Mouse (Mus musculus) ES-E14 (cell line): ENCODE measurements around the gene Fsd1. TPM values are rescaled to one million over a fixed set of nuclear protein-coding genes. Genes with fewer than 3 reads are reported as not detected.

Source experiments
- DNase-seq: peaks from one replicate; pipeline ENCODE4 v3.0.0-alpha.2; 2013; ENCODE audit warnings: low read depth, low spot score
- H3K27ac ChIP-seq: 2 replicates; pipeline ENCODE4 v1.5.1; 2012; ENCODE audit warnings: low read depth, mild to moderate bottlenecking, low read length, moderate library complexity, mixed read lengths; ENCODE audit not compliant: poor library complexity, insufficient read depth, severe bottlenecking
- H3K36me3 ChIP-seq: 2 replicates; pipeline ENCODE4 v1.6.1; 2012; ENCODE audit warnings: mild to moderate bottlenecking, low read length, moderate library complexity, mixed read lengths; ENCODE audit not compliant: control insufficient read depth, poor library complexity, insufficient read depth, severe bottlenecking
- H3K4me1 ChIP-seq, 2 experiments: fragments of 150-350 bp in 1 of 2; sonication (generic) in 1 of 2; 2 replicates each; pipeline ENCODE4 v1.6.1; 2012; ENCODE audit warnings: low read length in 2 of 2, mild to moderate bottlenecking in 1 of 2, mixed read lengths in 1 of 2; ENCODE audit not compliant: control insufficient read depth in 2 of 2, insufficient read depth in 2 of 2, poor library complexity in 1 of 2
- H3K4me3 ChIP-seq, 2 experiments: fragments of 150-350 bp in 1 of 2; sonication (generic) in 1 of 2; 2 replicates each; pipeline ENCODE4 v1.5.1; 2012; ENCODE audit warnings: low read length in 2 of 2, low read depth in 1 of 2, mild to moderate bottlenecking in 1 of 2, mixed read lengths in 1 of 2; ENCODE audit not compliant: insufficient read depth in 1 of 2, poor library complexity in 1 of 2, severe bottlenecking in 1 of 2
- H3K9ac ChIP-seq: 2 replicates; pipeline ENCODE4 v1.6.1; 2012; ENCODE audit warnings: low read depth, mild to moderate bottlenecking, low read length, mixed read lengths; ENCODE audit not compliant: poor library complexity, insufficient read depth, severe bottlenecking
- H3K9me3 ChIP-seq: fragments of 150-350 bp; sonication (generic); 2 replicates; pipeline ENCODE4 v1.6.1; 2012; ENCODE audit warnings: low read depth, mild to moderate bottlenecking, low read length; ENCODE audit not compliant: control insufficient read depth, insufficient read depth
- CHD2 ChIP-seq: IDR thresholded peaks from 2 replicates; pipeline ENCODE4 v1.6.1; 2014; ENCODE audit warnings: mild to moderate bottlenecking, low read depth, low read length, inconsistent platforms
- HCFC1 ChIP-seq: IDR thresholded peaks from 2 replicates; pipeline ENCODE4 v1.6.1; 2012; ENCODE audit warnings: low read length, inconsistent platforms, borderline replicate concordance; ENCODE audit not compliant: insufficient read depth
- MAFK ChIP-seq: IDR thresholded peaks from 2 replicates; pipeline ENCODE4 v1.6.1; 2014; ENCODE audit warnings: mild to moderate bottlenecking, low read depth, low read length, inconsistent platforms; ENCODE audit not compliant: insufficient read depth
- ZC3H11A ChIP-seq: IDR thresholded peaks from 2 replicates; pipeline ENCODE4 v1.6.1; 2012; ENCODE audit warnings: low read depth, mild to moderate bottlenecking, inconsistent platforms, low read length, borderline replicate concordance
- ZNF384 ChIP-seq: IDR thresholded peaks from 2 replicates; pipeline ENCODE4 v1.6.1; 2012; ENCODE audit warnings: low read depth, low read length, inconsistent platforms
- in situ Hi-C, 2 experiments: fragments of 600-800 bp; cut with MboI; formaldehyde crosslinking; loops; one replicate each; pipeline ENCODE4 v1.15.1; 2025; ENCODE audit warnings: low sequenced_read_pairs in 2 of 2, inconsistent platforms in 1 of 2; ENCODE audit not compliant: unreplicated experiment in 2 of 2
- total RNA-seq: library from RNA; depleted of rRNA; stranded (reverse); fragments of 300-350 nt; gene quantifications from 2 replicates; pipeline ENCODE4 v1.2.3, GENCODE M21; 2012

Fsd1 gene
- total RNA-seq, 1 experiment = 24.2 TPM

DNA sequence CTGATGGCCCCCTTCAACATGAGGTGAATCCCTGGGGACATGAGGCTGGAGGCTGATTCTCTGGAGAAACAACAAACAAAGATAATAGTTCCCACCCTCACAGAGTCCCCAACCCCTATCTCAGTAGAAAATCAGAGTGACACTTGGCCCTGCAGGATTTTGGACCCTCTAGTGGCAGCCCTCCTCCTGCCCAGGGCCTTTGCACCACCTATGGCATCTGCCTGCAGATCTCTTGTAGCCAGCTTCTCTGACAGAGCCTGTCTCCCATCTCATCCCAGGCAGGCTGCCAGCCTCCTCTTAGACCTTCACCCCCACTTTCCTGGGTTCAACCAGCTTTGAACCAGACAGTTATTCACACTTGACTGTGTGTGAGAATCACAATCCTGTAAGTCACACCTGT, 25.5 kb upstream of the Fsd1 start:
- DNase-seq = no peak
- Histone ChIP-seq H3K9me3 (no peaks in the 10 kb centered on the region), H3K27ac (no peak overlapping the region), H3K4me1 (peaks cover 2 to 15% of the 10 kb centered on the region in 2 experiments; a peak in 3 of 4 replicates), H3K9ac (no peak overlapping the region), H3K4me3 (no peak overlapping the region), H3K36me3 (peaks cover 14% of the 10 kb centered on the region)
- in situ Hi-C loops = no loop called here
- TF ChIP-seq MAFK (no peak), ZNF384 (no peak), HCFC1 (no peak)

DNA sequence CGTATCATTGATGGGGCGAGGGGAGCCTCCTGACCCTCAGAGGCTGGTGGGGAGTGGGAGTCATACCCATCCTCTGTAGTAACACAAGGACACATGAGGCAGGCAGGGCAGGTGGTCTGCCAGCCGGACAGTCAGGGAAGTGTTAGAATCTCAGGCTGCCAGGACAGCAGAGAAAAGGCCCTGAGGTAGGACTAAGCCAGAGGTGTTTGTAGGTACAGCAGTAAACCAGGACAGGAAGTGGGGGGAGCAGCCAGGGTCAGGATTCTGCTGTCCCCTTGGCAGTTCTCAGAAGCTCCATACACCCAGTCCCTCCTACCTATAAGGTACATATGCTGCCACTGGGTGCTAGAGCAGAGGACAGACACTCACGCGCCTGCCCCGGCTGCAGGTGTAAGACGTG, 24.7 kb upstream of the Fsd1 start:
- Histone ChIP-seq H3K4me3 (no peak overlapping the region), H3K9me3 (no peaks in the 10 kb centered on the region), H3K27ac (no peak overlapping the region), H3K9ac (no peak overlapping the region), H3K36me3 (peaks cover 17% of the 10 kb centered on the region), H3K4me1 (peaks cover 2 to 12% of the 10 kb centered on the region in 2 experiments; a peak in 2 of 4 replicates)
- no peak for TF ChIP-seq HCFC1
- no peak for TF ChIP-seq CHD2
- TF ChIP-seq ZC3H11A = no peak
- TF ChIP-seq ZNF384 = no peak
- no peak for DNase-seq
- in situ Hi-C loops = no loop called here

DNA sequence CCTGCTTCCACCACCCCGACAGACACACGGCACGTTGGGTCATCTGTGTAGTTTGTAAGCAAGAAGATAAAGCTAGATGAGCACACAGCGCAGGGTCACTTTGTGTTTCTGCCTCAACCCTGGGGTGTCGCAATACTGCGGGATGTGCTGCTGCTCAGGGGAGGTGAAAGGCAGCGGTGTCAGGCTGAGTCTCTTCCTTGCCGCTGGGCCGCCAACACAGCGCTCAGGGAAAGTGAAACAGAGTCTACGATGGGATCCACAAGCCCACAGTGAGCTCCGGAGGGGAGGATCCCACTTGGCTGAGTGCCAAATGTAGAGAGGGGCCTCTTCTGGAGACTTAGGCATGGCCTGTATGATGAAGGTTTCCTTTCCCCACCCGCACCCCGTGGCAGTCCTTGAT, 23.1 kb upstream of the Fsd1 start:
- H3K9me3 ChIP-seq = no peaks in the 10 kb centered on the region
- peaks cover 2 to 10% of the 10 kb centered on the region in 2 experiments; a peak in 2 of 4 replicates for H3K4me1 ChIP-seq
- in situ Hi-C loops = no loop called here
- no peak overlapping the region for H3K9ac ChIP-seq
- H3K27ac ChIP-seq = no peak overlapping the region
- peaks cover 28% of the 10 kb centered on the region for H3K36me3 ChIP-seq
- H3K4me3 ChIP-seq = no peak overlapping the region
- TF ChIP-seq ZC3H11A = no peak
- no peak for DNase-seq

DNA sequence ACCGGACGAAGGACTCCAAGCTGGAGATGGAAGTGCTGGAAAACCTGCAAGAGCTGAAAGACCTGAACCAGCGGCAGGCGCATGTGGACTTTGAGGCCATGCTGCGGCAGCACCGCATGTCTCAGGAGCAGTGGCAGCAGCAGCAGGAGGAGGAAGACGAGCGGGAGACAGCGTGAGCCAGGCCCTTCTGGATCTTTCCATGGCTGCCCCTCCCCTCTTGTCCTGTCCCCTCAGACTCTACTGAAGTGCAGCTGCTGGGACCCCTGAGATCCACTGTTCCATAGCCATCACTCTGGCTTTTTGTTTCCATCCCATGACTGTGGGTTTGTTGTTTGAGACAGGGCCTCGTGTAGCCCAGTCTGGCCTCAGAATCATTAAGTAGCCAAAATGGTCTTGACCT, 21.8 kb upstream of the Fsd1 start:
- Histone ChIP-seq H3K9ac (no peak overlapping the region), H3K4me1 (peaks cover 1 to 10% of the 10 kb centered on the region in 2 experiments; a peak in 2 of 4 replicates), H3K36me3 (peaks cover 28% of the 10 kb centered on the region), H3K4me3 (no peak overlapping the region), H3K9me3 (no peaks in the 10 kb centered on the region), H3K27ac (no peak overlapping the region)
- in situ Hi-C loops = no loop called here
- no peak for DNase-seq
- TF ChIP-seq ZC3H11A (no peak), MAFK (no peak), ZNF384 (no peak), CHD2 (no peak), HCFC1 (no peak)

DNA sequence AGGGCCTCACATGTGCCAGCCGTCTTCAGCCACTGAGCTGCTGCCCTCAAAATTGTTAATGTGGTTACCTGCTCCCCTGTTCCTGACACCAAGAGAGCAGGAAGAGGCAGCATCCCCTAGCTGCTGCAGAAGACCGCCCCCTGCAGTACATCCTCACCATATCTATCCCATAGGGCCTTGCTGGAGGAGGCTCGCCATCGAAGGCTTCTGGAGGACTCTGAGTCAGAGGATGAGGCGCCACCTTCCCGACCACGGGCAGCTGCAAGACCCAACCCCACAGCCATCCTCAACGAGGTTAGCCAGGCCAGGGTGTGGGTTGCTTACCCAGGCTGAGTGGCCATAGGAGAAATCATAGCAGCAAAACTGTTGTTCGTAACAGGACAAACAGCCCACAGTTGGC, 21.3 kb upstream of the Fsd1 start:
- in situ Hi-C loops = no loop called here
- peaks cover 0 to 9% of the 10 kb centered on the region in 2 experiments; a peak in 2 of 4 replicates for H3K4me1 ChIP-seq
- no peak overlapping the region for H3K27ac ChIP-seq
- TF ChIP-seq ZC3H11A (no peak), HCFC1 (no peak), CHD2 (no peak), ZNF384 (no peak), MAFK (no peak)
- no peak overlapping the region for H3K9ac ChIP-seq
- H3K9me3 ChIP-seq = no peaks in the 10 kb centered on the region
- H3K36me3 ChIP-seq = peaks cover 28% of the 10 kb centered on the region
- DNase-seq = no peak
- H3K4me3 ChIP-seq = no peak overlapping the region
